Mouse (Mus musculus) liver, embryonic 16.5 days (tissue): ENCODE data around the gene Pirb. TPM values are rescaled to one million over a fixed set of nuclear protein-coding genes. Genes with fewer than 3 reads are reported as not detected.
A peak's percentile ranks its signal among the peaks of the same experiment; 100 is the strongest.

Experiments used
- ATAC-seq: fragments of 200-750 bp; cut with Nextera tagmentation; 2 replicates; pipeline ENCODE4 v1.8.0; 2017; ENCODE audit warnings: low read depth, mild to moderate bottlenecking, moderate number of reproducible peaks, moderate library complexity
- H3K27ac ChIP-seq: fragments of 300-500 bp; sonication (generic); 2 replicates; pipeline ENCODE4 v1.5.1; 2014; ENCODE audit warnings: mild to moderate bottlenecking, low read length
- H3K27me3 ChIP-seq: fragments of 300-500 bp; sonication (generic); 2 replicates; pipeline ENCODE4 v1.6.1; 2014; ENCODE audit warnings: low read depth, low read length, mixed read lengths; ENCODE audit not compliant: control insufficient read depth, insufficient read depth
- H3K36me3 ChIP-seq: fragments of 300-500 bp; sonication (generic); 2 replicates; pipeline ENCODE4 v1.6.1; 2014; ENCODE audit warnings: mild to moderate bottlenecking; ENCODE audit not compliant: control insufficient read depth, insufficient read depth
- H3K4me1 ChIP-seq: fragments of 300-500 bp; sonication (generic); 2 replicates; pipeline ENCODE4 v1.6.1; 2014; ENCODE audit warnings: low read depth, low read length, mixed read lengths; ENCODE audit not compliant: control insufficient read depth
- H3K4me2 ChIP-seq: fragments of 300-500 bp; sonication (generic); 2 replicates; pipeline ENCODE4 v1.6.1; 2014; ENCODE audit warnings: low read depth, low read length, mixed read lengths
- H3K4me3 ChIP-seq: fragments of 300-500 bp; sonication (generic); 2 replicates; pipeline ENCODE4 v1.5.1; 2014; ENCODE audit warnings: low read depth, mild to moderate bottlenecking, low read length
- H3K9ac ChIP-seq: fragments of 300-500 bp; sonication (generic); 2 replicates; pipeline ENCODE4 v1.6.1; 2014; ENCODE audit warnings: low read depth, low read length
- H3K9me3 ChIP-seq: fragments of 300-500 bp; sonication (generic); replicated peaks from 2 replicates; pipeline ENCODE4 v1.6.1; 2016; ENCODE audit warnings: low read length; ENCODE audit not compliant: control insufficient read depth
- WGBS: fragments of 180-500 bp; shearing (Covaris S2); extraction: QIAGEN DNeasy Blood & Tissue Kit; methylation state at CpG from one replicate; pipeline ENCODE4 v1.1.7; 2014; ENCODE audit not compliant: insufficient replicate concordance; 5-methylcytosine and 5-hydroxymethylcytosine counted together
- polyA plus RNA-seq: library from polyadenylated mRNA; unstranded; fragments of >200 nt; fragmentation: Nextera tagmentation; extraction: Ambion mirVana; gene quantifications from 2 replicates; pipeline ENCODE4 v1.2.1, GENCODE M21; 2015

Gene Pirb
- polyA plus RNA-seq, 1 experiment from 2014 or later: 7.4 TPM

- no peak within 1 kb of the TSS for H3K4me3 ChIP-seq
- H3K36me3 ChIP-seq: no peaks in the 10 kb centered on the region
- 62% methylated on average over 9 of the region's 9 CpGs for WGBS
- no peaks in the 10 kb centered on the region for H3K27me3 ChIP-seq
- H3K4me1 ChIP-seq: no peaks in the 10 kb centered on the region
- H3K9me3 ChIP-seq: no peaks in the 10 kb centered on the region
- H3K9ac ChIP-seq: no peak within 1 kb of the TSS
- no peak within 1 kb of the TSS for H3K4me2 ChIP-seq
- peak; percentile 12; the same call in 1 of the 2 replicates for ATAC-seq
- no peak within 1 kb of the TSS for H3K27ac ChIP-seq
Observed at GRCm38 (mm10) chr7:3677342-3677741, 42.8 kb downstream of the Pirb start, which contains the start of gene Tmc4. Gene Tmc4 (minus strand): TSS chr7:3677553.

DNA sequence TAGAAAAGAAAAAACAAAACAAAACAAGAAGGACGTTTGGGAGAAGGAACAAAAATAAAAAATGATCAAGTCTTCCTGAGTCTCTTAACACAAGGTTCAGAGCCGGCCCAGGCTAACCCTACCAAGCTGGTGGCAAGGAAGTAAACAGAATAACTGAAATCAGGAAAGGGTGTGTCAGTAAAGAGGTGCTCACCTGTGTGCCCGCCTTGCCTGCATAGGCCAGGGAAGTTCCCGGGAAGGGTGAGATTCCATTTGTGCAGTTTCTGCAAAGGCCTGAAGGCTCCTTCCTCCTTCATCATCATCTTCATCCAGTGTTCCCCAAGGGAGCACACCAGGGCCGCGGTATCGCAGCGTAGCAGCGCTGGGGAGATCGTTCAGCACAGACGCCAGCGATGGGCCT is 43.8 kb downstream of the Pirb start:
- Histone ChIP-seq H3K4me2 (no peak overlapping the region), H3K27ac (no peak overlapping the region), H3K9ac (no peak overlapping the region)

DNA sequence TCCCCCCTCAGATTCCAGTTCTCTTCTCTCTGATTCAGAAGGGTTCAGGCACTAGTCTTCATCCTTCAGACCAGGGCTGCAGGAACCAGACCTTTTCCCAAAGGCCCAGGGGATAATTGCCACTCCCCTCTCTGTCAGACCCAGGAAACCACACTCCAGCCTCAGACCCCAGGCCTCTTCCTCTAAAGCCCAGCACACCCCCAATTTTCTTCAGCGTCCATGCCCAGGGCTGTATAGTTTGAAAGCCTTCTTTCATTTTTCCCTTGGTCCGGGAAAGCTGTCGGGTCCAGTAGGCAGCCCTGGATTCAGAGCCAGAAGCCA is 45.0 kb downstream of the Pirb start:
- H3K9me3 ChIP-seq: no peaks in the 10 kb centered on the region
- no peaks in the 10 kb centered on the region for H3K27me3 ChIP-seq
- H3K4me2 ChIP-seq: no peak overlapping the region
- H3K4me3 ChIP-seq: no peak overlapping the region
- ATAC-seq: no peak
- no peaks in the 10 kb centered on the region for H3K4me1 ChIP-seq
- H3K9ac ChIP-seq: no peak overlapping the region
- no peak overlapping the region for H3K27ac ChIP-seq
- H3K36me3 ChIP-seq: no peaks in the 10 kb centered on the region
- 64% methylated on average over 3 of the region's 3 CpGs for WGBS

More for the DNA sequence above, 43.8 kb downstream of the Pirb start:
- H3K9me3 ChIP-seq: no peaks in the 10 kb centered on the region
- H3K36me3 ChIP-seq: no peaks in the 10 kb centered on the region
- H3K27me3 ChIP-seq: no peaks in the 10 kb centered on the region
- no peaks in the 10 kb centered on the region for H3K4me1 ChIP-seq
- no peak overlapping the region for H3K4me3 ChIP-seq
- 75% methylated on average over 12 of the region's 12 CpGs for WGBS
- no peak for ATAC-seq

DNA sequence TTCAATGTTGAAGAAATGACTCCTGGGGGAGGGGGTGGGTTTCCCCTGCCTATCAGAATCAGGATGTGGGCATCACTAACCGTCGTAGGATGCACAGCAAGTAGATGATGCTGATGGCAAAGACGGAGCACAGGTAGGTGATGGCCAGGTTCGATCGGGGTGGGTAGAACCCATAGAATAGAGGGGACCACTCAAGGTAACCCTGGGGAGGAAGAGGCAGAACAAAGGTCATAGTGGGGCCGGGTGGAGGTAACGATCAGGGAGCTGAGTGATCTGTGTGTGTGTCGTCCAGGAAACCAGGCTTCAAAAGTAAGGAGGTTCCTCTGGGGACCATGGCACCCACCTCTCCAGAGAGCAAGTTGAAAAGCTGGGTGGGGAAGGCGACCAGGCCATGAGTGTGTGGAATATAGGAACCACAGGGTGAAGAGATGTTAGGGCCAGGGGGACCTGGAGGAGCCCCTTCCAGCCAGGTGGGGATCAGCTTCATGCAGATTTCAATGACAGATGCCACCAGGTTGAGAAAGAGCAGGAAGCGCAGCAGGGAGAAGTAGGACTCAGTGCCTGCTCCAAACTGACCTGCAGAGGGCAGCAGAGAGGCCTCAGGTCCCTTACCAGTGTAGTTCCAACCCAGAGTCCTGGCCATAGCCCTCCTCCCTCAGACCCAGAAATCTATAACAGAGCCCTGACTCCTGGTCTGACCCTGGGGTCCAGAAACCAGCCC is 45.5 kb downstream of the Pirb start:
- Histone ChIP-seq H3K36me3 (no peaks in the 10 kb centered on the region), H3K9ac (no peak overlapping the region), H3K4me2 (no peak overlapping the region), H3K4me1 (no peaks in the 10 kb centered on the region), H3K4me3 (no peak overlapping the region), H3K27me3 (no peaks in the 10 kb centered on the region), H3K27ac (no peak overlapping the region), H3K9me3 (no peaks in the 10 kb centered on the region)
- peak; percentile 81 for ATAC-seq
- WGBS: 44% methylated on average over 10 of the region's 10 CpGs

GRCm38 (mm10) chr7:3666921-3667391 is 53.2 kb downstream of the Pirb start:
- Histone ChIP-seq H3K27me3 (no peaks in the 10 kb centered on the region), H3K9ac (peak overlapping the region; percentile 52), H3K36me3 (peaks cover 9% of the 10 kb centered on the region), H3K4me1 (peaks cover 36% of the 10 kb centered on the region), H3K27ac (peak overlapping the region; percentile 51), H3K4me2 (peak overlapping the region; percentile 88), H3K9me3 (no peaks in the 10 kb centered on the region), H3K4me3 (peak overlapping the region; percentile 85)
- 27% methylated on average over 14 of the region's 14 CpGs for WGBS
- peak; percentile 28 for ATAC-seq

DNA sequence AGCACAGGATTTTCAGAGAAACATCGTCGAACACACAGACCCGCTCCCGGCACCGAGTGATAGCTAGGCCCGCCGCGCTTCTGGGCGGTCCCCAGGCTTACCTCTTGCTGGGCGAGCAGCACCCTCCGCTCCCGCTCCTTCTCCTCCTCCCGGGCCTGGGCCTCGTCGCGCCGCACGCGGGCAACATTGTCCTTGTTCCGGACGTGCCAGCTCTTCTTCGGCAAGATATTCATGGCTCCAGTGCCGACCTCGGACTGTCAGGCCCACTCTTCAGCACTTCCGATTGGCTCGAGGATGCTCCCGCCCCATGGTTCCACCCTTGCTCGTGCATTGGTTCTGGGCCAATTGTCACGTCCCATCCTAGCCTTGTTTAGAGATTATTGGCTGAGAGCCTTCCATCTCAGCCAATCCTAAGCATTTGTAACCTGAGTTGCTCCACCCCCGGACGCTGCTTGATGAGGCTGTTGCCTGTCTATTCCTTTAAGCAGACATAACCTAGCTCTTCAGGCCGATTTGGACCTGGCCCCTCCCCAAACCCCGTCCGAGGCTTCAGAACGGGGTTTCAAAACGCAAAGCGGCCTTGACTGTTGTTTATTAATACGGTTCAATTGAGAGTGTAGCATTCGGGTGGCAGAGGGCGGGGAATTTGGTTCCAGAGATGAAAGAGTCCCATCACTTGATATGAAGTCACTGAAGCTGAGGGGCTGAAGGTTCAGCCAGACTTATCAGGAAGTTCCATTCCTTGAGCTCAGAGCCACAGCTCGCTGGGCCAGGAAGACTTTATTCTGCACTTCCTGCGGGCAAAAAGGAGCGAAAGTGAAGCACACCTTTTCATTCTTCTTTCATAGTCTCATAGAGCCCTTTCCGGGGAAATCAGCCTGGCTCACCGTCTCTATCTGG is 54.7 kb downstream of the Pirb start, which contains the start of gene Leng1:
TSS of gene Leng1 (minus strand) at position 626 of the 900 bp plus-strand sequence.
- peak within 1 kb of the TSS; percentile 95 for H3K4me2 ChIP-seq
- ATAC-seq: peak; percentile 98

GRCm38 (mm10) chr7:3664524-3665214 is 55.5 kb downstream of the Pirb start:
- Histone ChIP-seq H3K4me2 (peak overlapping the region; percentile 95), H3K9ac (peak overlapping the region; percentile 93), H3K9me3 (no peaks in the 10 kb centered on the region), H3K4me1 (peaks cover 36% of the 10 kb centered on the region), H3K27me3 (no peaks in the 10 kb centered on the region), H3K4me3 (peak overlapping the region; percentile 85), H3K36me3 (peaks cover 29% of the 10 kb centered on the region), H3K27ac (peak overlapping the region; percentile 95)
- ATAC-seq: peak; percentile 17; the same call in 1 of the 2 replicates
- 20% methylated on average over 15 of the region's 15 CpGs for WGBS

More for the DNA sequence above, 54.7 kb downstream of the Pirb start, which contains the start of gene Leng1:
- Histone ChIP-seq H3K36me3 (peaks cover 21% of the 10 kb centered on the region), H3K9ac (peak within 1 kb of the TSS; percentile 93), H3K27me3 (no peaks in the 10 kb centered on the region), H3K4me3 (peak within 1 kb of the TSS; percentile 85), H3K9me3 (no peaks in the 10 kb centered on the region), H3K27ac (peak within 1 kb of the TSS; percentile 95), H3K4me1 (peaks cover 36% of the 10 kb centered on the region)
- WGBS: 3% methylated on average over 45 of the region's 45 CpGs
